Mouse (Mus musculus): ENCODE measurements around the gene Tspan9. TPM values are rescaled to one million over a fixed set of nuclear protein-coding genes. Genes with fewer than 3 reads are reported as not detected.

Tspan9 gene
- total RNA-seq, 1 experiment, result 161 TPM

- peaks cover 0 to 14% of the 10 kb centered on the region in 2 experiments; a peak in 1 of 4 replicates for H3K4me1 ChIP-seq (ENCODE audit: control insufficient read depth in 2 of 2, insufficient read depth in 2 of 2, low read length in 2 of 2, poor library complexity in 1 of 2)
- H3K36me3 ChIP-seq (ENCODE audit: control insufficient read depth, insufficient read depth, low read length, poor library complexity, severe bottlenecking), result no peaks in the 10 kb centered on the region
- no peak overlapping the region for H3K27ac ChIP-seq (ENCODE audit: insufficient read depth, low read depth, low read length, poor library complexity, severe bottlenecking)
- no peak for TF ChIP-seq CHD2 (IDR thresholded peaks at IDR 0.05; ENCODE audit: low read depth, low read length)
- no peak for TF ChIP-seq HCFC1 (IDR thresholded peaks at IDR 0.05; ENCODE audit: borderline replicate concordance, insufficient read depth, low read length)
- TF ChIP-seq ZNF384 (IDR thresholded peaks at IDR 0.05; ENCODE audit: low read depth, low read length), result no peak
- no peak for TF ChIP-seq ZC3H11A (IDR thresholded peaks at IDR 0.05; ENCODE audit: borderline replicate concordance, low read depth, low read length)
- TF ChIP-seq MAFK (IDR thresholded peaks at IDR 0.05; ENCODE audit: insufficient read depth, low read depth, low read length), result no peak
- no peak overlapping the region for H3K4me3 ChIP-seq (ENCODE audit: insufficient read depth in 1 of 2, low read depth in 1 of 2, low read length in 2 of 2, poor library complexity in 1 of 2, severe bottlenecking in 1 of 2)
- no peak for DNase-seq (ENCODE audit: low read depth, low spot score)
- H3K9ac ChIP-seq (ENCODE audit: insufficient read depth, low read depth, low read length, poor library complexity, severe bottlenecking), result no peak overlapping the region
- H3K9me3 ChIP-seq (ENCODE audit: control insufficient read depth, insufficient read depth, low read depth, low read length), result no peaks in the 10 kb centered on the region
- in situ Hi-C loops (cut with MboI; ENCODE audit: low sequenced_read_pairs in 2 of 2, unreplicated experiment in 2 of 2), result loop anchor here in 1 of 2 experiments (10.0 kb wide), 1 partner anchor 122 kb away; no protein-coding TSS in a partner anchor
Observed at GRCm38 (mm10) chr6:128096521-128096920, 46.9 kb downstream of the Tspan9 start.

DNA sequence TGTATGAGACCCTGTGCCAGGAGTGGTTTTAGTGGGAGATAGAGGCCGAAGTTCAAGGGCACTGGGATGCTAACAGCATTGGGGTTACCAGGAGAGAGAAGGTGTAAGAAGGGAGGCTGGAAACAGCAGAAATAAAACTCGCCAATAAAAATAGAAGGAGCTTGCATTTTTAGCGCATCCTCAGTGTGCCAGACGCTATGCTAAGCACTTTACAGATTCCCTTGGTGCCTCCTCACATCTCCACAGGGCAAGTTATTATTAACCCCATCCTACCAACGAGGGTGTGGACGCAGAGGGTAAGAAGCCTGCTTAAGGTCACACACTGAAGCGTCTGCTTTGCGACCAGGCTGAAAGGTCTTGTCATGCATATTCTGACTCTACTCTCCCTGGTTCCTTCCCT is 47.5 kb downstream of the Tspan9 start:
- TF ChIP-seq HCFC1 (IDR thresholded peaks at IDR 0.05; ENCODE audit: borderline replicate concordance, insufficient read depth, low read length) (no peak), MAFK (IDR thresholded peaks at IDR 0.05; ENCODE audit: insufficient read depth, low read depth, low read length) (no peak), CHD2 (IDR thresholded peaks at IDR 0.05; ENCODE audit: low read depth, low read length) (no peak), ZNF384 (IDR thresholded peaks at IDR 0.05; ENCODE audit: low read depth, low read length) (no peak), ZC3H11A (IDR thresholded peaks at IDR 0.05; ENCODE audit: borderline replicate concordance, low read depth, low read length) (no peak)
- H3K27ac ChIP-seq (ENCODE audit: insufficient read depth, low read depth, low read length, poor library complexity, severe bottlenecking), result no peak overlapping the region
- no peak overlapping the region for H3K9ac ChIP-seq (ENCODE audit: insufficient read depth, low read depth, low read length, poor library complexity, severe bottlenecking)
- H3K9me3 ChIP-seq (ENCODE audit: control insufficient read depth, insufficient read depth, low read depth, low read length), result no peaks in the 10 kb centered on the region
- in situ Hi-C loops (cut with MboI; ENCODE audit: low sequenced_read_pairs in 2 of 2, unreplicated experiment in 2 of 2), result loop anchor here in 1 of 2 experiments (10.0 kb wide), 1 partner anchor 121 kb away; no protein-coding TSS in a partner anchor
- peaks cover 0 to 19% of the 10 kb centered on the region in 2 experiments; a peak in 1 of 4 replicates for H3K4me1 ChIP-seq (ENCODE audit: control insufficient read depth in 2 of 2, insufficient read depth in 2 of 2, low read length in 2 of 2, poor library complexity in 1 of 2)
- no peak overlapping the region for H3K4me3 ChIP-seq (ENCODE audit: insufficient read depth in 1 of 2, low read depth in 1 of 2, low read length in 2 of 2, poor library complexity in 1 of 2, severe bottlenecking in 1 of 2)
- no peak for DNase-seq (ENCODE audit: low read depth, low spot score)
- no peaks in the 10 kb centered on the region for H3K36me3 ChIP-seq (ENCODE audit: control insufficient read depth, insufficient read depth, low read length, poor library complexity, severe bottlenecking)

- DNase-seq (ENCODE audit: low read depth, low spot score), result no peak
- H3K4me1 ChIP-seq (ENCODE audit: control insufficient read depth in 2 of 2, insufficient read depth in 2 of 2, low read length in 2 of 2, poor library complexity in 1 of 2), result peaks cover 0 to 24% of the 10 kb centered on the region in 2 experiments; a peak in 1 of 4 replicates
Observed at GRCm38 (mm10) chr6:128095131-128095530, 48.3 kb downstream of the Tspan9 start.

DNA sequence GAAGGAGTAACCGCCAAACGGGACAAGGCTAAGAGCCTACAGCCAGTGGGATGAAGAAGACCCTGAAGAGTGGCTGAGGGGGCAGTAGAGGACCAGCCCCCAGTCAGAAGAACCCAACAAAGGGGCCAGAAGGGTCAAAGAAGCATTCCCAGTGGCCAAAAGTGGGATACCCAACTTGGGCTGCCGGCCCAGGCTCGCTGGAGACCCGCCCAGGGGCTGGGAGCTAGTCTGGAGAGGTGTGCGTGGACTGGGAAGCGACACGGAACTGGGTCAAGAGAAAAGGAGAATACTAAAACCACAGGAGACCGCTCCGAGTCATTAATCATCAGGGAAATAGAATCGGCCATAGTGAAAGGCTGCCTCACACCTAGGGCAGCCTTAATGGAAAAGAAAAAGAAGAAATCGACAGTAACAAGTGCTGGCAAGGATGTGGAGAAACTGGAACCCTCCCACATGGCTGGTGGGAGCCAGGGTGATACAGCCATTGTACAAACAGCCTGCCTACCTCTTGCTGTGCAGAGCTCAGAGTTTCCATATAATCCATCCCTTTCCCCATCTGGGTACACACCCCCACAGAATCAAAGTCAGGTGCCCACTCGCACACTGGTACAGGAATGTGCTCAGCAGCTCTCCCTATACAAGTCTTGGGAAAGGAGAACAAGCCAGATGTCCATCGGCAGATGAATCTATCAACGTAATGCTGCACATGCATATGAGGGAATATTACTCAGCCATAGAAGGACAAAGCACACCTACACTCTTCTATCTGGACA is 49.4 kb downstream of the Tspan9 start:
- H3K9ac ChIP-seq (ENCODE audit: insufficient read depth, low read depth, low read length, poor library complexity, severe bottlenecking), result no peak overlapping the region

More at GRCm38 (mm10) chr6:128095131-128095530, 48.3 kb downstream of the Tspan9 start:
- Histone ChIP-seq H3K4me3 (ENCODE audit: insufficient read depth in 1 of 2, low read depth in 1 of 2, low read length in 2 of 2, poor library complexity in 1 of 2, severe bottlenecking in 1 of 2) (no peak overlapping the region), H3K27ac (ENCODE audit: insufficient read depth, low read depth, low read length, poor library complexity, severe bottlenecking) (no peak overlapping the region), H3K36me3 (ENCODE audit: control insufficient read depth, insufficient read depth, low read length, poor library complexity, severe bottlenecking) (no peaks in the 10 kb centered on the region), H3K9ac (ENCODE audit: insufficient read depth, low read depth, low read length, poor library complexity, severe bottlenecking) (no peak overlapping the region), H3K9me3 (ENCODE audit: control insufficient read depth, insufficient read depth, low read depth, low read length) (no peaks in the 10 kb centered on the region)
- in situ Hi-C loops (cut with MboI; ENCODE audit: low sequenced_read_pairs in 2 of 2, unreplicated experiment in 2 of 2), result loop anchor here in 1 of 2 experiments (10.0 kb wide), 1 partner anchor 120 kb away; no protein-coding TSS in a partner anchor
- TF ChIP-seq ZNF384 (IDR thresholded peaks at IDR 0.05; ENCODE audit: low read depth, low read length) (no peak), ZC3H11A (IDR thresholded peaks at IDR 0.05; ENCODE audit: borderline replicate concordance, low read depth, low read length) (no peak), HCFC1 (IDR thresholded peaks at IDR 0.05; ENCODE audit: borderline replicate concordance, insufficient read depth, low read length) (no peak), CHD2 (IDR thresholded peaks at IDR 0.05; ENCODE audit: low read depth, low read length) (no peak), MAFK (IDR thresholded peaks at IDR 0.05; ENCODE audit: insufficient read depth, low read depth, low read length) (no peak)

More for the DNA sequence above, 49.4 kb downstream of the Tspan9 start:
- no peak overlapping the region for H3K27ac ChIP-seq (ENCODE audit: insufficient read depth, low read depth, low read length, poor library complexity, severe bottlenecking)
- DNase-seq (ENCODE audit: low read depth, low spot score), result no peak
- no peaks in the 10 kb centered on the region for H3K36me3 ChIP-seq (ENCODE audit: control insufficient read depth, insufficient read depth, low read length, poor library complexity, severe bottlenecking)
- H3K9me3 ChIP-seq (ENCODE audit: control insufficient read depth, insufficient read depth, low read depth, low read length), result no peaks in the 10 kb centered on the region
- TF ChIP-seq MAFK (IDR thresholded peaks at IDR 0.05; ENCODE audit: insufficient read depth, low read depth, low read length), result no peak
- TF ChIP-seq CHD2 (IDR thresholded peaks at IDR 0.05; ENCODE audit: low read depth, low read length), result no peak
- TF ChIP-seq HCFC1 (IDR thresholded peaks at IDR 0.05; ENCODE audit: borderline replicate concordance, insufficient read depth, low read length), result no peak
- no peak for TF ChIP-seq ZC3H11A (IDR thresholded peaks at IDR 0.05; ENCODE audit: borderline replicate concordance, low read depth, low read length)
- TF ChIP-seq ZNF384 (IDR thresholded peaks at IDR 0.05; ENCODE audit: low read depth, low read length), result no peak
- peaks cover 0 to 29% of the 10 kb centered on the region in 2 experiments; a peak in 2 of 4 replicates for H3K4me1 ChIP-seq (ENCODE audit: control insufficient read depth in 2 of 2, insufficient read depth in 2 of 2, low read length in 2 of 2, poor library complexity in 1 of 2)
- in situ Hi-C loops (cut with MboI; ENCODE audit: low sequenced_read_pairs in 2 of 2, unreplicated experiment in 2 of 2), result loop anchor here in 1 of 2 experiments (10.0 kb wide), 1 partner anchor 119 kb away; no protein-coding TSS in a partner anchor
- no peak overlapping the region for H3K4me3 ChIP-seq (ENCODE audit: insufficient read depth in 1 of 2, low read depth in 1 of 2, low read length in 2 of 2, poor library complexity in 1 of 2, severe bottlenecking in 1 of 2)
